Mouse (Mus musculus): ENCODE measurements at regions not wholly inside any gene's neighbourhood (a gene's known extent, or its start where the extent isn't known, plus 50 kb on each side); places are given as distances from the start of the nearest gene placed in this dataset.

DNA sequence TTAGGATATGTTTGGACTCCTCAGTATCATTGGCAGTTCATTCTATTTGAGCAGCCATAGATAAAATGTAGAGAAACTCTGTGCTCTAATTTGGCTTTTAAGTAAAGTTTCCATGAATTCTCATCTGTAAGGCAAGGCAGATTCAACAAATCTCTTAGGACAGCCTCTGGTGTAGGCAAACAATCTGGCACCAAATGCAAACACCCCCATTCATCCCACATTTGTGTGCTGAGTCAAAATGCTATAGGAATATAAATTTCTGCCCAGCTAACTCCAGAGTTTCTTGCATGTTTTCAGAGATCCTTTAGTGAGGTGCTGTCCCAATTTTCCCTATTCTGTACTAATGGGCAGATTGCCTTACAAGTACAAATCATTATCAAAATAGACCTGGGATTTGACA is 695.7 kb upstream of the Kif18a start:
- intact Hi-C loops (cut with DNase I), result no loop called here

DNA sequence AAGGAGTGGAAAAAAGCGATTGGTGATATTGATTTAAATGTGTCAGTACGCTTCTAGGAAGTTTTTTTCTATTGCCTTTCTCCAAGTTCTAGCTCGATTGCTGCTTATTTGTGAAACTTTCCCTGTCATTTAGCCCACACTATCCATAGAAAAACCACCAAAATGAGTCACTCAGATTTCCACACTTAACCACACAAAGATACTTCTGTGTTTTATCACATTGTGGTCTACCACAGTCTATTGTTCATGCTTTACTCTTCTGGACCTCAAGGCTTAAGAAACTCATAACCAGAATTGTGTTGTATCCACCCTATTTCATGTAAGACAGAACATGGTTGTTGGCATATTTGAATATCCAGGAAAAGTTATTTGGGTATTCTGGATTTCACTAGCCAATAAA is 687.0 kb upstream of the Kif18a start:
- intact Hi-C loops (cut with DNase I), result no loop called here

DNA sequence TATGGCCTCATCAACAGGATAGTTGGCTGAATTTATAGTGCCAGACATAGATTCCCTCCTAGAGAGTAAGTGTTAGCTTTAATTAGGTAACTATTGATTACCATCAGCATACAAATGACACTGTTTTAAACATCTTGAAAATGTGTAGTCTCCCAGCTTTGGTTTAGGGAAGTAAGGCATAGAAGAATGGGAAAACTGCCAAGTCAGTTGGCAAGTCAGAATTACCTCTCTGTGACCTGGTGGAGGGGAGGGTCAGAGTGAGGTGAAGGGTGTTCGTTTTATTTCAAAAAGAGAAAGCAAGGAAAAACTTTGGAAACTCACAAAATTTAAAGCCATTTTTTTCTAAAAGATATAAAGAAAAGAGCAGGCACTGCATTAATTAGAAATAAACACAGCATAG is 680.2 kb upstream of the Kif18a start:
- intact Hi-C loops (cut with DNase I), result no loop called here

DNA sequence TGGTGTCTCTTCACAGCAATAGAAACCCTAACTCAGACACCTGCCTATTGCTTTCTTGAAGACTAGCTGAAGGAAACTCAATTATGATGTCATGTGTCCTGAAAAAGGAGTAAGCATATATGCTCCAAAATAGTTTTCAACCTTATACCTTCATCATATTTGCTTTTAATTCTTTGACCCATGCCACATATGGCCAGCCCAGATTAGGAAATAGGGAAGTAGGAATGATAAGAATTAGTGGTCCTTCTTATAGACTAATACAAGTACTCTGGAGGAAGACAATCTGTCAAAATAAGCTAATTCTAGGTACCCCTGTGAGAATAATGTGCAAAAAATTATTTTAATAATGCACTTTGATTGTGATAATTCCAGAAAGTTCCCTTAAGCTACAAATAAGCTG is 661.0 kb upstream of the Kif18a start:
- intact Hi-C loops (cut with DNase I), result no loop called here

DNA sequence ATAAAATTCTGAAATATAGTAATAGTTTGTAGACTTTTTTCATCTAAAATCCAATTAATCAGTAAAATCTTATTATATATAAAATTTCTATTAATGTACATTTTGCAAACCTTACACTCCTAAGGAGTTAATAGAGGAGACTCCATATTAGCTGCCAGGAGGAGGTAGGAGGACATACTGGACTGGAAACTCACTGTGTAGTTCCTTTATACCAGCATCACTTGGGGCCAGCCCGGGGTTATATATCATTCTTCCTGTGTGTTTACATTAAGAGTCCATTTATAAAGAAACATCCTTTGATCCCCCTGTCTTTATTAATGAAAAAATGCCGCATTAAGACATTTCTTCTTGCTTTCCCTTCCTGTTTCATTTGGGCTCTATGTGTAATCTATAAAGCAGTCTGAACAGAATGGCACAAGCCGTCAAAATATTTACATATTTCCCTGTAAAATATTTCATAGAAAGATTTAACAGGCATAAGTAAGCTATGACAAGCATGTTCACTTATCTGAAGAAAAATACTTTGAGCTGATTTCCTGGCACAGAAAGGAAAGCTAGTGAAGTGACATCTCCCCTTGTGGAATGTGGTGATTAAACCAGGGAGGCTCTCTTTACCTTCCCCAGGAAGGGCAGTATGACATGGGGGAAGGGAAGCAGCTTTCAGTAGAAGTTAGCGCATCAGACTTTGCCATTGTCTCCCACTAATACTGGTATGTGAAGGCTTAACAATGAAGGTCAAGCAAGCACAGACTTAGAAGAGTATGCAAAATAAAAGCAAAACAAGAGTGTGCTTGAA is 658.0 kb upstream of the Kif18a start:
- intact Hi-C loops (cut with DNase I), result no loop called here

DNA sequence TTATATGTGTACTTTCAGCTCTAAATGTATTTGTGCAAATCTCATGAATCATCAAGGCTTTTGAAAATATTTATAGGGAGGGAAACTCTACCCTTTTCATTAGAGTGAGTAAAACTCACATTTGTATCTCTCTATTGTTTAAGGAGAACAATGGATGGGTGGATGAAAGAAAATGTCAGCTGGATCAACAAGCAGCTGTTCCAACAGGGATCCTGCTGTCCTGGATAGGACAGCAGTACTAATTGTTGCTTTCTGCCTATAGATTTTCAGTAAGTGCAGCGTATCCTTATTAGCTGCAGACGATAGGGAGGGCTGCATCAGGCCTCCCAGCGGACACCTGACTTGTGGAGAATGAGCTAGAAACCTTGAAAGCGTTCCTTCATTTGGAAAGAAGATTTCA is 644.9 kb upstream of the Kif18a start:
- intact Hi-C loops (cut with DNase I), result no loop called here

DNA sequence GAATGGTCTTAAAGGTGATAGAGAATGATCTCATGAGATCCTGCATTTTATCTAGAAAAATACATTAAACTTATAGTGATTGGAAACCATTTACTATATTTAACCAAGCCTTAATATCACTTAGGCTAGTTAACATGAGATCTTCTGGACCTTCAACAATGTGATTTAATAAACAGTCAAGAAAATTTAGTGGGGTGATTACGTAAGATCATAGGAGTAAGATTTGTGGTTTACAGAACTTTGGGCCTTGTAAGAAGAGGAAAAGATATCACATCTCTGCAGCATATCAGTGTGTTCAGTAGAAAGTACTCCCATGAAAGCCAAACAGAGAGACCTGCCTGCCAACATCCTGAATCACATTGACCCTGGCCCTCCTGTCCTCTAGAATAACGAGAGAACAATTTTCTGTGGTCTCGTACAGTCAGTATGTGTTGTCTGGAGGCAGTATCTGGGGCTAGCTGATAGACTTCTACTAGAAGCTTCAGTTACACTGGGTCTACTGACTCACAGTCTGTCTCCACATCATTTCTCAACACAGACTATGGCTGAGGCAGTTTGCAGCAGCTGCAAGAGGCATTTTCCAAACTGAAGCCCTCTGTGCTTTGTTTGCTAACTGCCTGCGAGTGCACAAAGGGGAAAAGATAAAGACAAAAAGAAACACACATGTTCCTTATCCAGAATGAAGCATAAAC is 619.7 kb upstream of the Kif18a start:
- intact Hi-C loops (cut with DNase I), result no loop called here

DNA sequence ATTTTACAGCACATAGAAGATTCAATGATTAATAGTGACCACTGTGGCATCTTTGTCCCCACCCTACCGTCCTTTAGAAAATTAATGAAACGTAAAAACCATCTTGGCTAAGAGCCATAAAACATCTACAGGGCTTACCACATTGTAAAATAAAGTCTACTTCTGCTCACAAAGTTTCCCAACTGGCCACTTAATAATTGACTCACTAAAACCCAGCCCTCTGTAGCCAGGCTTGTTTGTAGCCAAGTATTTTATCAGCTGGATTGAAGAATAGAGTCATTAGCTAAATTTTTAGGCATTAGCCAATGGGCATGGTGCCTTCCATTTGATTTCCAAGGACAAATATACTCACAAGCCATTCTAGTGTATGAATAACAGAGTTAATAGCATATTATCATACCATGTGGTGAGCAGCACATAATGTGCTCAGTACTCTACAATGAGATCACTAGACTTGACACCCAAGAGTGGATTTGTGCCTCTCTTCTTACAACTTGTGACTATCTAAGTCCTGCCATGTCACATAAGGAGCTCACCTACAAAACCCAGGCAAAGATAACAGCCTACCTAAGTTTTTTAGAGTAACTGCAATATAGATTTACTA is 602.7 kb upstream of the Kif18a start:
- intact Hi-C loops (cut with DNase I), result no loop called here

DNA sequence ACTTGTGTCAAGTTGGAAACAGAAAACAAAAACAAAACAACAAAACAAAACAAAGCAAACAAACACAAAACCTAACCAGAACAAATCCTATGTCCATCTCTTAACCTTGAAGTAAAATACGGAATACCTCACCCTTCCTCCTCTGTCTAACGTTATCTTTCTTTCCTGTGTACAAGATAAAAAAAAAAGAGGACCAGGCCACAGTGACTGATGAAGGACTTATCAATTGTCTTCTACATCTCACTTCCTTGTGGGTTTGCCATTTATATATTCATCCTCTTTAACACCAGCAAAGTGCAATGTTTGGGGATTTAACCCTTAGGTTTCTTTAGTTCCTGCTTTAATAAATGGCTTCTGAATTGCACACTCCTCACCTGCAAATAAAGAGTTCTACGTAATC is 599.0 kb upstream of the Kif18a start:
- intact Hi-C loops (cut with DNase I), result no loop called here

DNA sequence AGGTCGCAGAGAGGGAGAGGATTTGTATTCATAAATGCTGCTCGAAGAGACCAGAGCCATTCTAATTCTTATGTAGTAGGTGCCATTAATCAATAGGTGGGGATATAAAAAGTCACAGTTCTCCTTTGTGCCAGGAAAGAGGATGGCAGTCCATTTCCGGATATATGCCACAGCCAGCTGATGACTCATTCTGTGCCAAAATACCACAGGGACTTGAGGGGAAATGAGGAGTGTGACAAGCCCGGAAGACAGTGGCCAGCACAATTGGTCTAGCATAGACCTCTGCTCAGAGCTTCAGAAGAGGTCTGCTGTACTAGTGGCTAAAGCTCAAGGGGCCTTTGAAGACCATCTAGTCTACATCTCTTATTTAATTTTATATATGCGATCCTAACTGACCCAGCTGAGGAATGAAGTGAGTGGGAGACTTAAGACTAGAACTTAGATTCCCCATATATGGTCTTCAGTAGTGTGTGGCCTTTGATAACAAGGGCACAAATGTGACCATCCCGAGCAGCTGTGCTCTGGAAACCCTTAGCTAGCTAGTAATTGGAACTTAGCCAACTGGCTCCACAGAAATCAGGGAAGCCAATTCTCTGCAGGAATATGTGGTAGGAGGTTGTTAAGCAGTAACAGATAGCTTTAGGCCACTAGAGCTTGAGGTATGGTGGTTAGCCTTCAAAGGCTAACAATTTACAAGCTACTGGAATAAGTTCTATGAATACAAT is 594.4 kb upstream of the Kif18a start:
- intact Hi-C loops (cut with DNase I), result no loop called here

DNA sequence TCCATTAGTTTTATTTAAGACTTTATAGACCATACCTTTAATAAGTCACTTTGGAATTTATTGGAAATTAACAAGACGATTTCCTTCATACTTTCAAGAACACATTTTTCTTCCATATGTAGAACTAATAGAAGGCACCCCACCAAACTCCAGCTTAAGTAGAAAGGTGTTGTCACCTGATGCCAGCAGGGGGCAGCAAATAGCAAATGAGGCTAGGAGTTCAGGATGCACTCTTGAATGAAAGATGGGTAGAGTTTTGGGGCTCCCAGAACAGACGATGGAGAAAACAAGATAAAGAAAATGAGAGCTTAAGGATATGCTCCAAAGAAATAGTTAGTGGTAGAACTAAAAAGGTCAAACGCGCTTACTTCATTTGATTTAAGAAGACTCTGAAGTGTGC is 590.4 kb upstream of the Kif18a start:
- intact Hi-C loops (cut with DNase I), result loop anchor here (10.0 kb wide), 1 partner anchor 1005 kb away; no protein-coding TSS in a partner anchor

DNA sequence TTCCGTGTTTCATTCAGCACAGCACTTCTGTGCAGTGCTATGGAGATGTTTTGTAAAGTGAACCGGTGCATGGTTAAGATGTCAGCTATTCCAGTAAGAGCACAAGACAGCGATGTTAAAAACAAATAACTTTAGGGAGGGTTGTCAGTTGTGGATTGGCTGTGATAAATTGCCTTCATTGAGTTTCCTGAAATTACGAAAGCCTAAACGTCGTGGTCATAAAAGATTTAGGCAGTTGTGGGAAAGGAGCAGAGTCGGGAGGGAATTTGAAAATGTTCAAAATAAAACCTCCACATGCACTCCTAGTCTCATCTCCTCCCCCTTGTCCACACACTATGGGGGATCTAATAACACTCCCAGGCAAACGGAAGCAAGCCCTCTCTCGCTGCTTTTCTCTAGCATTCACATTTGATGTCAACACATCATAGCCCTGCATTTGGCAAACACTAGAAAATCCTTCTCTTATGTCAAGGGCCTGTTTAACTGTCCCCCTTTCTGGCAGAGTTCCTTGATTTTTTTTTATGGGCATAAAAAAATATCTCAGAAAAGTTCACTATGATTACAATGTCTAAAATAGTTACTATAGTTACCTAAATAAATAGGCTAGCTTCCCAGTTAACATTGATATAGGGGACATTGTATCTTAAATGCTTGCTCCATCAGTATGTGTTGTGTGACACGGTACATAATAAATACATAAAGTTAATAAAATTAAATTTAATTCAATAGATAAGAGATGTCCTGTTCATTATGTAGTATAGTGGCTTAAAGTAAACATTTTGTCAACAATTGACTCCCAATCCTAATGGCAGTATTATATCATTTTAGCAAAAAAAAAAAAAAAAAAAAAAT is 589.2 kb upstream of the Kif18a start:
- intact Hi-C loops (cut with DNase I), result loop anchor here (10.0 kb wide), 1 partner anchor 1003 kb away; no protein-coding TSS in a partner anchor

DNA sequence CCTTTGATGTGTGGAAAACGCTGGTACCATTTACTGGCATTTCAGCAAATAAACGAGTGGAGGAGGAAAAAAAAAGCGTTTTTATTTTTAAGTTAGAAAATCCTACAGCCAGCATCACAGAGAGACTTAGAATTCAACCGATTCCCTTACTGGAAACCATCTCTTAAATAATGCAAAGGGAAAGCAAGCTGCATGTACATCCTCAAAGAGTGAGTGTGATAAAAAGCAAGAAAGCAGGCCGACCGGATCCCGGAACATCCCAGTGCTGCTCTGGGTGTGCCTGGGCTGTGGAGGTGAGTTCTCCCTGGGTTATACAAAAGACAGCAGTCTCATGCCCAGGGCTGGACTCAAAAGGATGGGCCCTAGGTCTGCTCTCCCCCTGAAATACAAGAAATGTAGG is 579.2 kb upstream of the Kif18a start:
- intact Hi-C loops (cut with DNase I), result no loop called here

DNA sequence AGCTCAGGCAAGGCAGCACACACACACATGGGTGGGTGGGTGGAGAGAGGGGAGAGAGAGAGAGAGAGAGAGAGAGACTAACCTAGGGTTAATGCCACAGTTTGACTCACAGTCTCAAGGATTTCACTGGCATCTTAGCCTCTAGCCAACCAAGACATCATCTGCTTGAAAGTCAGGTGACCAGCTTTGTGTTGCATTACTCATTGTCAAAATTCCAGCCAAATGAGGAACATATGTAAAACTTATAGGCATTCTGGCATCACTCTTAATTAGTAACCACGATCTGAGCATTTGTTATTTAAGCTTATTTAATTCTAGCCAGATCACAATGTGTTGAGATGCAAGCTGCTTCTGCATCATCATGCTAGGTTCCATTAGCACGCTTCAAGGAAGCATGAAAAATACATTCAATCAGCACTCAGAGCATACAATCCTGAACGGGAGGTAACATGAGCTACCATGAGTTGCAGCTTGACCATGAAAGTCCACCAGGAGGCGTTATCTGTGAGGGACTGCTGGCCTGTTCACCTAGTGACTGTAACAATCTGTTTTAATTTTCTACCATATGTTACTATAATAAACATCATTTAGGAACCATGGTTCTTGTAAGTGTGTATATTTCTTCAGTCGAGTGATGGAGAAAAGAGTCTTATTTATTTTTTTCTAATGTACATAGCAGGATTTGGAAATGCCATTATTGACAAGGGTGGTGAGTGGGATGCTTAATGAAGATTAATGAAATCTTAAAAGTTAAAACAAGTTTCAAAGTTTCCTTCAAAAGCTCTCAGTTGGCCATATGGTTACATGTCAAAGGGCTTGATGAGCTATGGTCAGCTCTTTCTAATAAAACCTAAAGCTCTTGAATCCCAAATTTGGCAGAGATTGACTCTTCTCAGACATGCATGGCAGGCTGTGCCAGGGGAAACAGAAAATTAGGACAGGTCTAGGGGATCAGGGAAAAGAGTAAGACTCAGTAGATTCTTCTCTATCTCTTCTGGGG is 572.4 kb upstream of the Kif18a start:
- intact Hi-C loops (cut with DNase I), result no loop called here

DNA sequence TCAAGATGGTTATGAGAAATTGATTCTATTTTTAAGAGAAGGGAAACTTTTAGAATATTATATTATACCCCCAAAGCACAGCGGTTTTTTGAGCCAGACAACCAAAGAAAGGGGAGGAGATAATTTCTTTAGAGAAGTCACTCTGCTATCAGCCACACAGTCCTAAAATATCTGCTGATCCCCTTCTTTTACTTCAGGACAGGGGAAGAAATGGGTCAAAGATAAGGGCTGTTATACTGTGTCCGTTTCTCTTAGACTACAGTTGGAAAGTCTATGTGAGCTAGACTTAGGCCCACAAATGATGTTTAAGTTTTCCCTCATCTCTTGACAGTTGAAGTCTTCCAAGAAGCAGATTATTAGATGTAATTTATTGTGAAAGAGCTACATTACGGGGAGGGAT is 538.5 kb upstream of the Kif18a start:
- intact Hi-C loops (cut with DNase I), result no loop called here

DNA sequence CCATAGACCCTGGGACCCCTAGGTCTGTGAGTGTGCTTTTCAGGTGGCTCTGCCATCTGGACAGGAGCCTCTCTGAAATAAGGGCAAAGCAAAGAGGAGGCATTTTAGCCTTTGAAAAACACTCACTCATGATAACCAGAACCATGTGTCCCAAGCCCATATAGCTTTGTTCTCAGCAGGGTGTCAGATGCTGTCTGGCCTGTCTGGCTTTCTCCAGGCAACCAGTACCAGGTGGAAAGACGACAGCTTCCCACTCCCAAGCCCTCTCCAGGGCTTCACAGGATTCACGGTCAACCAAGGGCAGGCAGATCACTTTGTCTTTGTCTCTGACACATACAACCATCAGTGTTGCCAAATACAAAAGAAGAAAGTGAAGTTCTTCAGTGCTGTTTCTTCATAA is 537.0 kb upstream of the Kif18a start:
- intact Hi-C loops (cut with DNase I), result no loop called here

DNA sequence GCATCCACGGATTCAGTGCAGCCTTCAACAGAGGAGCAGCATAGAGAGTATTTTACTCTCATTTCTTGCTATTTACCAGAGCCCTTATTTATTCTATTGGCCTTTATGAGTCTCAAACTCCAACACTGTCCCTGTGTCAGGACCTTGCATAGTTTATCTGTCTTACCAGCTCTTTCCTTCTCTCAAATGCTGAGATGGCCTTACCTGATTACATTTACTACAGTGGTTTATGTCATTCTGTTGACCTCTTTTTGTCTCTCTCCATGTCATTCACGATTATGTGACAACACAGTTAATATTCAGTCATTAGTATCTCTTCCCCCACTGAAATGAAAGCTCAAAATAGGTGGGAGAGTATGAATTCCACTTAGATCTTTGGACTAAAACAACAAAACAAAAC is 535.7 kb upstream of the Kif18a start:
- intact Hi-C loops (cut with DNase I), result no loop called here

DNA sequence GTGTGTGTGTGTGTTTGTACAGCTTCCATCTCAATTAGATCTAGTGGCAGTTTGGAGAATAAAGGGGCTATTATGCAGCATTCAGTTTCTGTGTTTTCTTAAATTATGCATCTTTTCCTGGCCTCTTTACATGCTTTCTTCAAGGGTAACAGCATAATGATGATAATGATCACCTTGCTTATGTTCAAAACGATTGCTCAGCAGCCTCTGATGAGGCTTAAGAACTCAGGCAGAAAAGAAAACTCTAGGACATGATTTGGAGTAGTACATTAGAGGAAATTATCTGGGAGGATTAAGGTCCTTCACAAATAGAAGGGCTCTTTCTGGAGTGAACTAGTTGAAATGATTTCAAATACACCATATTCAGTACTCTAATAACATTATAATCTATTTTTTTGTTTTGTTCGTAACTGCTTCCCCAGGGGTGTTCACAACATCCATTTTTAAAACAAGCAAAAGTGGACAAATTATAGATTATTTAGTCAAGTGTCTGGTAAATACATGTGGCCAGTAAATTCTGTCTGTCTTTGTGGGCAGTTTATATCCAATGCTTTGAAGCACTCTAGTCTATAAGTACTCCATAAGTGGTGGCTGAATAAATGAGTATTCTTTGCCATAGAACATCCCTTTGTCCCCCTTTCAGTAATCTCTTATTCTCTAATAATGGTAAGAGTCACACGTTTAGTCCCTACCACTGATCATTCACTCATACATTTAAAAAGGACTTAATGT is 526.9 kb upstream of the Kif18a start:
- intact Hi-C loops (cut with DNase I), result no loop called here

DNA sequence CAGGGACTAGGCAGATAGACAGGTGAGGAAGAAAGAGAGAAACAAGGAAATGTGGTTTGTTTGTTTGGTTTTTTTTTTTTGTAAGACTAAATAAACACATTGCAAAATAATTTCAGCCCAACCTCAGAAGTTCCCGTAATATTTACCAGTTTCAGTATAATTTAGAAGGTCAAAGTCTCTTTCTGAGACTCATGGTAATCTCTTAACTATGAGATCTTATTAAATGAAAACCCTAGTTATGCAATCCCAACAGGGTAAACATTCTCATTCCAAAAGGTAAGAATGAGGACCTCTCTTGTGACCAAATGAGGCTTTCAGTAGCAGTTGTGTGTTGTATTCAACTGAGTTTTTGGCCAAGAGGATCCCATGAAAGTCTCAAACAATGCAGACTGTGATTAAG is 524.7 kb upstream of the Kif18a start:
- intact Hi-C loops (cut with DNase I), result no loop called here

All from adrenal gland (tissue).